Mouse (Mus musculus): ENCODE measurements around the gene Scoc. TPM values are rescaled to one million over a fixed set of nuclear protein-coding genes. Genes with fewer than 3 reads are reported as not detected.

The Scoc gene
- total and polyA plus RNA-seq, 3 experiments: 28.9 to 79.7 (median 34.5) TPM

GRCm38 (mm10) chr8:83421354-83421753 lies 36.8 kb downstream of the Scoc start:
- H3K4me2 ChIP-seq (ENCODE audit: insufficient read depth, low read depth, poor library complexity, severe bottlenecking): no peak overlapping the region
- no peaks in the 10 kb centered on the region for H3K27me3 ChIP-seq (replicated peaks)
- H3K79me2 ChIP-seq (replicated peaks; ENCODE audit: control insufficient read depth, extremely low read depth, insufficient read depth, poor library complexity, severe bottlenecking): no peaks in the 10 kb centered on the region
- H3K27ac ChIP-seq (ENCODE audit: insufficient read depth, low read depth): no peak overlapping the region
- DNase-seq (ENCODE audit: extremely low read depth): no peak
- in situ Hi-C loops (cut with MboI; ENCODE audit: low pct_ligation_motif_present, low pct_unique_long_range_greater_than_20kb, low sequenced_read_pairs) (no loop called here), dilution Hi-C loops (cut with MboI; ENCODE audit: extremely low pct_ligation_motif_present, extremely low pct_unique_long_range_greater_than_20kb, low sequenced_read_pairs) (no loop called here)
- peaks cover under 1 to 4% of the 10 kb centered on the region in 2 experiments; a peak in 3 of 4 replicates for H3K4me1 ChIP-seq (ENCODE audit: control insufficient read depth in 1 of 2, insufficient read depth in 2 of 2)
- no peak overlapping the region for H3K9ac ChIP-seq (ENCODE audit: insufficient read depth, low read depth)
- no peak overlapping the region for H3K4me3 ChIP-seq (replicated peaks in 1 of 3; ENCODE audit: low read depth in 2 of 3, low read length in 2 of 3, poor library complexity in 1 of 3)
- H3K36me3 ChIP-seq (replicated peaks in 1 of 2; ENCODE audit: control insufficient read depth in 1 of 2, insufficient read depth in 1 of 2, low read length in 1 of 2): no peaks in the 10 kb centered on the region
- H3K9me3 ChIP-seq (replicated peaks; ENCODE audit: low read length): no peaks in the 10 kb centered on the region
- TF ChIP-seq CTCF (conservative IDR thresholded peaks at IDR 0.05 in 1 of 2, IDR thresholded peaks at IDR 0.05 in 1 of 2; ENCODE audit: low read depth in 2 of 2, low read length in 2 of 2) (no peak), UBTF (IDR thresholded peaks at IDR 0.05; ENCODE audit: low read depth, low read length) (no peak), ZNF384 (IDR thresholded peaks at IDR 0.05; ENCODE audit: low read depth, low read length) (no peak), CHD2 (IDR thresholded peaks at IDR 0.05; ENCODE audit: low read length) (no peak), POLR2A (IDR thresholded peaks at IDR 0.05; ENCODE audit: low read depth, low read length) (no peak)

GRCm38 (mm10) chr8:83418805-83419516 lies 39.2 kb downstream of the Scoc start:
- H3K9ac ChIP-seq (ENCODE audit: insufficient read depth, low read depth): no peak overlapping the region
- no peaks in the 10 kb centered on the region for H3K79me2 ChIP-seq (replicated peaks; ENCODE audit: control insufficient read depth, extremely low read depth, insufficient read depth, poor library complexity, severe bottlenecking)
- TF ChIP-seq SMC3 (IDR thresholded peaks at IDR 0.05; ENCODE audit: low read depth, low read length): no peak
- no peak for TF ChIP-seq POLR2A (IDR thresholded peaks at IDR 0.05; ENCODE audit: low read depth, low read length)
- TF ChIP-seq PAX5 (IDR thresholded peaks at IDR 0.05; ENCODE audit: low read length): no peak
- no peak for TF ChIP-seq TBP (conservative IDR thresholded peaks at IDR 0.05; ENCODE audit: low read depth, low read length)
- no peak for TF ChIP-seq MXI1 (IDR thresholded peaks at IDR 0.05; ENCODE audit: low read depth, low read length)
- TF ChIP-seq TCF12 (IDR thresholded peaks at IDR 0.05; ENCODE audit: low read depth, low read length): no peak
- TF ChIP-seq JUN (IDR thresholded peaks at IDR 0.05; ENCODE audit: insufficient read depth, low read depth, low read length): no peak
- no peak for TF ChIP-seq ZC3H11A (IDR thresholded peaks at IDR 0.05; ENCODE audit: low read depth, low read length)
- no peak for TF ChIP-seq UBTF (IDR thresholded peaks at IDR 0.05; ENCODE audit: low read depth, low read length)
- no peak for TF ChIP-seq RAD21 (IDR thresholded peaks at IDR 0.05; ENCODE audit: low read depth, low read length)
- no peak for TF ChIP-seq POLR2AphosphoS2 (IDR thresholded peaks at IDR 0.05; ENCODE audit: low read depth, low read length)
- TF ChIP-seq NRF1 (IDR thresholded peaks at IDR 0.05; ENCODE audit: low read depth, low read length): no peak
- no peak for TF ChIP-seq USF1 (IDR thresholded peaks at IDR 0.05; ENCODE audit: low read depth, low read length)
- no peak for TF ChIP-seq EP300 (IDR thresholded peaks at IDR 0.05; ENCODE audit: low read length)
- no peak for TF ChIP-seq MAFK (IDR thresholded peaks at IDR 0.05; ENCODE audit: insufficient replicate concordance, low read length)
- H3K27me3 ChIP-seq (replicated peaks): no peaks in the 10 kb centered on the region
- H3K4me3 ChIP-seq (replicated peaks in 1 of 3; ENCODE audit: low read depth in 2 of 3, low read length in 2 of 3, poor library complexity in 1 of 3): no peak overlapping the region
- no peak for DNase-seq (ENCODE audit: extremely low read depth)
- H3K36me3 ChIP-seq (replicated peaks in 1 of 2; ENCODE audit: control insufficient read depth in 1 of 2, insufficient read depth in 1 of 2, low read length in 1 of 2): no peaks in the 10 kb centered on the region
- no peak overlapping the region for H3K4me2 ChIP-seq (ENCODE audit: insufficient read depth, low read depth, poor library complexity, severe bottlenecking)
- H3K4me1 ChIP-seq (ENCODE audit: control insufficient read depth in 1 of 2, insufficient read depth in 2 of 2): peaks cover 3 to 4% of the 10 kb centered on the region in 2 experiments
- H3K27ac ChIP-seq (ENCODE audit: insufficient read depth, low read depth): no peak overlapping the region
- dilution Hi-C loops (cut with MboI; ENCODE audit: extremely low pct_ligation_motif_present, extremely low pct_unique_long_range_greater_than_20kb, low sequenced_read_pairs): no loop called here
- no peaks in the 10 kb centered on the region for H3K9me3 ChIP-seq (replicated peaks; ENCODE audit: low read length)
- in situ Hi-C loops (cut with MboI; ENCODE audit: low pct_ligation_motif_present, low pct_unique_long_range_greater_than_20kb, low sequenced_read_pairs): no loop called here

Data from CH12.LX (cell line).